Mouse (Mus musculus) cerebellum, postnatal 4 days (tissue): Measurements from ENCODE around the gene Nln.

ENCODE experiments used
- DNase-seq, 2 experiments: peaks; one replicate each; pipeline ENCODE4 v3.0.0; 2022; ENCODE audit warnings: low spot score in 2 of 2, mixed read lengths in 1 of 2

The Nln gene

GRCm38 (mm10) chr13:104109288-104109815, at the start of gene Nln, which contains the start of gene Sgtb:
Gene Nln, minus strand, starts transcription at chr13:104109614.
Gene Sgtb, plus strand, starts transcription at chr13:104109741.
- DNase-seq, result peak; percentile 60 to 87

GRCm38 (mm10) chr13:104155686-104156085, 46.3 kb upstream of the Nln start:
- no peak for DNase-seq

- no peak for DNase-seq
Measured at GRCm38 (mm10) chr13:104155106-104155505, 45.7 kb upstream of the Nln start.

- DNase-seq, result no peak
Measured at GRCm38 (mm10) chr13:104154180-104154579, 44.8 kb upstream of the Nln start.

- no peak for DNase-seq
Measured at GRCm38 (mm10) chr13:104145646-104146045, 36.2 kb upstream of the Nln start.

- no peak for DNase-seq
Measured at GRCm38 (mm10) chr13:104144871-104145270, 35.5 kb upstream of the Nln start.

GRCm38 (mm10) chr13:104139369-104140209, 30.2 kb upstream of the Nln start:
- peak; percentile 72 to 79 for DNase-seq

- no peak for DNase-seq
Measured at GRCm38 (mm10) chr13:104134510-104135085, 25.2 kb upstream of the Nln start.

- DNase-seq, result no peak
Measured at GRCm38 (mm10) chr13:104132561-104132960, 23.1 kb upstream of the Nln start.

- no peak for DNase-seq
Measured at GRCm38 (mm10) chr13:104123662-104124381, 14.4 kb upstream of the Nln start.

GRCm38 (mm10) chr13:104122078-104122840, 12.8 kb upstream of the Nln start:
- no peak for DNase-seq

GRCm38 (mm10) chr13:104114827-104115226, 5.4 kb upstream of the Nln start:
- no peak for DNase-seq

- DNase-seq, result peak in 1 of 2 experiments; percentile 2
Measured at GRCm38 (mm10) chr13:104113782-104114181, 4.4 kb upstream of the Nln start.

- no peak for DNase-seq
Measured at GRCm38 (mm10) chr13:104112266-104112900, 3.0 kb upstream of the Nln start.

- no peak for DNase-seq
Measured at GRCm38 (mm10) chr13:104110526-104110925, 1.1 kb upstream of the Nln start.

- peak in 1 of 2 experiments; percentile 61 for DNase-seq
Measured at GRCm38 (mm10) chr13:104109816-104110521, 555 bp upstream of the Nln start.

- DNase-seq, result peak in 1 of 2 experiments; percentile 5
Measured at GRCm38 (mm10) chr13:104108651-104109287, 645 bp downstream of the Nln start.

GRCm38 (mm10) chr13:104101606-104102235, 7.7 kb downstream of the Nln start:
- DNase-seq, result no peak

- no peak for DNase-seq
Measured at GRCm38 (mm10) chr13:104100416-104100815, 9.0 kb downstream of the Nln start.
